Mouse (Mus musculus) right cerebral cortex, postnatal 25 days (tissue): Measurements from ENCODE around the gene Cbx5.

Source experiments
- DNase-seq: peaks from one replicate; pipeline ENCODE4 v3.0.0; 2022

Gene Cbx5

GRCm38 (mm10) chr15:103214971-103215907 is 24.4 kb downstream of the Cbx5 start:
- DNase-seq, result peak; percentile 88

- DNase-seq, result no peak
These were observed 25.5 kb downstream of the Cbx5 start for GRCm38 (mm10) chr15:103214149-103214548.

- DNase-seq, result no peak
These were observed 34.5 kb downstream of the Cbx5 start for GRCm38 (mm10) chr15:103205156-103205555.

GRCm38 (mm10) chr15:103202088-103202793 is 37.4 kb downstream of the Cbx5 start:
- no peak for DNase-seq

- no peak for DNase-seq
These were observed 41.8 kb downstream of the Cbx5 start for GRCm38 (mm10) chr15:103197785-103198184.

- DNase-seq, result no peak
These were observed 42.8 kb downstream of the Cbx5 start for GRCm38 (mm10) chr15:103196835-103197234.

- DNase-seq, result no peak
These were observed 46.0 kb downstream of the Cbx5 start for GRCm38 (mm10) chr15:103193606-103194005.

DNA sequence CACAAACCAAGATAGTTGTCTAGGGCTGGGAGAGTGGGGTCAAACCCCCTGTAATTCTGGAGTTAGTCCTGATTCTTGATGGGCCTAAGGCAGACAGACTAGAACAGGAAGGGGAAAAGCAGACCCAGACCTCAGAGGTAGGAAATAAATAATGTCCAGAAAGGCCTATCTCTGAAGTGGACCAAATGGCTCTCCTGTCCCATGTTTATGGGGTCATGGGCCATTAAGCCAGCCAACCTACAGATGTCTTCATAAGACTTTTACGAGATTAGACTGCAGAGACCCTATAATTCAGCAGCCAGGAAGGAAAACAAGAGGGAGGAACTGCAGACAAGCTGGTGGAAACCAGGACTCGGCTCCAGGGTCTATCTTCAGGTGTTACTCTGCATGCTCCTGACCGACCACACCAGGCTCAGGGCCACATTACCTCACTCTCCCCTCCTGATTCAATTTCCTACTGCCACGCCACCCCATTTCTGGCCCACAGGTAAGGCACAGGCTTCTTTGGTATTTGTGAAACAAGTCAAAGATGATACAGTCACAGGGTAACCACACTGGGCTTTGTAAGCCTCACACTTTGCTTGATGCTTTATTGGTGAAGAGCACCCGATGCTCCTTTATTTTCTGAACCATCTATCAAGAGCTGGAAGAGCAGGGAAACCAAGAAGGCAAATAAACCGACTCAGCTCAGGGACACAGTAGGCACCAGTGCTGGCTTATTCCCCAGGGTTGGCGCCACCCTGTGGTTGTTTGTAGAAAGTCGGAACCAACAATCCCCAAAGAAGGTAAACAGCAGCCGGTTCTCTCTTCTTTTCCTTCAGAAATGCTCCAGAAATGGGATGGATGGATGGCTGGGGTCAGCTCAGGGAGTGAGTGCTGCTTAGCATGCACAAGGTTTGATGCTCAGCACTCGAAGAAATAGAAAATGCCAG is 48.8 kb downstream of the Cbx5 start:
- no peak for DNase-seq

DNA sequence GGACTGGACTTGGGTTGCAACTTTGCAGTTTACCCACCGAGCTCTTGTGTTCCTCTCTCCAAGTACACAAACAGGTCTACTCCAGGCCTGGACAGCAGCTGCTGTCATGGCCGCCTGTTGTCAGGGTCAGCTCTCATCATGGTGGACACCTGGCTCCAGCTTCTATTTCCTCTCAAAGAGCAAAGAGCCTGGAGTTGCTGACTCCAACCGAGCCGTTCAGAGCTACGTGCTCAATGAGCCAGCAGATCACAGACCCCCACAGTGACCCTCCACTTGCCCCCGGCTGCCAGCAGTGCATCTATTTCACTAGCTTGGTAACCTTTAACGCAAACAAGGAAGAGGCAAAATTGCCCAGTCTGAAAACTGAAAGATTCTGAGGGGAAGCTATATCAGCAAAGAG is 49.5 kb downstream of the Cbx5 start:
- DNase-seq, result no peak

- DNase-seq, result no peak
These were observed 51.8 kb downstream of the Cbx5 start for GRCm38 (mm10) chr15:103187803-103188202.

GRCm38 (mm10) chr15:103185462-103186198 is 54.0 kb downstream of the Cbx5 start:
- peak; percentile 40 for DNase-seq

GRCm38 (mm10) chr15:103183651-103184610 is 55.7 kb downstream of the Cbx5 start:
- DNase-seq, result no peak

- DNase-seq, result peak; percentile 66
These were observed 56.5 kb downstream of the Cbx5 start for GRCm38 (mm10) chr15:103183135-103183534.

- peak; percentile 65 for DNase-seq
These were observed 57.3 kb downstream of the Cbx5 start for GRCm38 (mm10) chr15:103182166-103182790.

DNA sequence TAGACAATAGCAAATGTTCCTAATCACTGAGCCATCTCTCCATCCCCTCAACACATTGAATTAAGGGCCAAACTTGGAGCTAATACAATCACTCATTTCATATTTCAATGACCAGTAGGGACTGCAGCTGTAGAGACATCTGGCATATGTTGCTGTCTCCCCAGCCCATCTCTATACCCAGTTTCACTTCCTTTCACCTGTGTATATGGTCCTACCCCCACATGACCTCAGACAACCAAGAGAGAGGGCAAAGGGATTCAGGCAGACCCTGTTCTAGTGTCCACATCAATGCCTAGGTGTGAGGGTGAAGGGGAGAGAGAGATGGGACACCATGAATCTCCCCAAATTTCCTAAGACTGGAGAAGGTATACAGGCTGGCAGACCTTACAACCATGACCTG is 59.2 kb downstream of the Cbx5 start:
- no peak for DNase-seq

DNA sequence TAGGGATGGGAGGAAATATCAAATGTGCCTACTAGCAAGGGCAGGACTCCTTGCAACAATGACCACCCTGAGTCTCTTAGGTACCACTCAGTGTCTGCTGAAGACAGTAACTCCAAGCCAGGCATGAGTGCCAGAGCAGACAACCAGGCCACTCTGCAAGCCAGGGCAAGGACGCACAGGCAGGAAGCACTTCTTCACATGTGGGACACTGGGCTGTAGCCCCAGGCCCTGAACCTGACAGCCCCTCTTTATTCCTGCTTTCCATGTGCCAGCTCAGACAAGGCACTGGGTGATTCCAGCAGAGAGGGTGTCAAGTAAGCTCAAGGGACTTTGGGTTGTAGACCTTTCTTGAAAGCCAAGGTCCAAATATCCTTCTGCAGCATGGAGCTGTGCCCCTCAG is 60.8 kb downstream of the Cbx5 start:
- DNase-seq, result no peak

DNA sequence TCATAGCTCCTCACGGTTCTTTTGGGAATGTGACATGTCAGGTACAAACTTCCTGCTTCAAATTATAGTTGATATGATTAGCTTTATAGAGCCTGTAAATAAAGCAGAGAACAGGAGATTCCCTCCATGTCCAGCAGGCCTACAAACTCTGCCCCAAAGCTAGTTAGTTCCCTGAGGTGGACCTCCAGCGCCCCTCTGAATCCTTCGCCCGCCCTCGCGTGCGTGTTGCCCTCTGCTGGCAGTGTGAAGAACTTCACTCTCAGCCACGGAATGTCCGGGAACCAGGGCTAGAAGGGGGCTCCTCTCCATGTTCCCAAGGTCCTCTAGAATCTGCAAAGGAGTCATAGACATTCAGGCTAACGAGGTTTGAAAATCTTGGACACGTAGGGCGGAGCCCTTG is 61.5 kb downstream of the Cbx5 start:
- no peak for DNase-seq

- no peak for DNase-seq
These were observed 62.0 kb downstream of the Cbx5 start for GRCm38 (mm10) chr15:103177611-103178041.

DNA sequence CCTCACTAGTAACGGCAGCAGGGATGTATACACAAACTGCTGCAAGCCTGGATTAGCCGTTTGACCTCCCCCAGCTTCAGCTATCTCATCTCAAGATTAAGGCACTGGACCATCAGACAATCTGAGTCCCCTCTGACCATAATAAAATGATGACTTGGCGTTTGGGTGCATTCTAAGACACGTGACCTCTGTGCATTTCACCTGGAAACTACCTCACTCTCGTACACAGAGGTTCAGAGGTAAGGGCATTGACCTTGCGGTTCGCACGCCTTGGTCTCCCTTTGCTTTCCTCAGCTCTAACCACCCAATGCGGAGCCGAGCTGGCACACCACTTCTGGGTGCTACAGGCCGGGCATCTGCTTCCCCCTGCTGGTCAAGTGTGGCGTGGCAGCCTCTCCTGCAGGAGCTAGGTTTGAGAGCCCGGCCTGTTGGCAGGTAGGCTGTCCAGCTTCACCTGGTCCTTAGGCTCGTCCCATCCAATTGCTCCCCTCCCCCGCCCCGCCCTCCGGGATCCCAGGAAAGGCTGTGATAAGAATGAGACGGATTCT is 62.7 kb downstream of the Cbx5 start:
- DNase-seq, result peak; percentile 85

DNA sequence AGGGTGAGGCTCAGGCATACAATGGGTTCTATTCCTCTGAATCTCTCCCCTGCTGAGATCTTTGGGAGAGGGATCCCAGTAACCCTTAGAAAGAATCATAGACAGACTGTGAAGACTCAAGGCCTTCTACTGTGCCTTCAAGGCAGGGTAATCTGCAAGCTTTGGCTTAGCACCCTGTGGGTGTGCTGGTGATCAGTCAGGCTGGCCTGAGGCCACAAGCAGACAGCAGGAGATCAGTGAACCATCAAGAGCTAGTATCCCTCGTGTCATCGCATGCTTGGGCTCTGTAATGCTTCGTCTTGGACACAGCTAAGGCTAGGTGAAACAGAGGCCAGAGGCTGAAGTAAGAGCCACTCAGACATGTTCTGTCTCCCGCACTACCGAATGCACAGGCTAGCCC is 66.4 kb downstream of the Cbx5 start:
- DNase-seq, result no peak
